ENCODE assay signal across 18 mouse cellular contexts in the genomic region with DNA sequence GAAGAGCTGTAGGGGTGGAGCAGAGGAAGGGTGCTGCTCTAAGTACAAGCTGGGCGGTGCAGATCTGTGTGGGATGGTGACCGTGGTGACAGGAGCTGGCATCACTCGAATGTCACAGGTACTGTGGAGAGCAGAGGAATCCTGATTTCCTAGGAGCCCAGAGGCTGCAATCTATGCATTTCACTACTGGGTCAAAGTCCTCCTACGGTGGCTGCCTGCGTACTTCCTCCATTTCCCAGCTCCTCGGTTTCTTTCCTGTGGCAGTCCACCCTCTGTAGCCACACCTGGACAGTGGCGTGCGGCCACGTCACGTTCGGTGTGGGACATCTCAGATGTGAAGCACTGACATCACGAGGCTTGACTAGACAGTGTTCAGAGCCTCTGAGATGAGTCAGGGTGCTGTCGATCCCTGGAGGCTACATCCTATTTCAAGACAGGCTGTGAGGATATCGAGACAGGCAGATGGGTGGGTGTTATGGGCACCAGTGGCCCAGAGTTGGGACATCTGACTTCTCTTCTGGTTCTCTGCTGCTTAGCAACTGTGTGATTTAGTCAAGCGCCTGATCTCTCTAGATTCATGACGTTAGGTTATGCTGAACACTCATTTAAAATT. TPM values are rescaled to one million over a fixed set of nuclear protein-coding genes. Genes with fewer than 3 reads are reported as not detected.
DNase-seq lines count a peak whose midpoint lies in the region; ATAC-seq and TF ChIP-seq lines count a peak whose summit lies in the region.
"Had no signal": no experiment of that assay in that cellular context is flagged by ENCODE, and none has a peak within 500 bp of the region (broad histone marks: within the 10 kb centered on the region; RNA-seq: fewer than 3 reads in every experiment).

No protein-coding gene starts in this region.

- 0 out of 2 replicates have a peak overlapping the region, but pooled peaks have one; percentile 91 for H3K27ac ChIP-seq in bone marrow macrophage, adult 2 months (ENCODE audit: insufficient read depth, low read depth, low read length)
- 0 out of 2 replicates have a peak overlapping the region, but pooled peaks have one; percentile 0 for H3K27ac ChIP-seq in intestine, embryonic 15.5 days
- H3K27ac ChIP-seq: limb, embryonic 13.5 days; midbrain, embryonic 15.5 days; neural tube, embryonic 13.5 days had no signal

- DNase-seq in left cerebral cortex, adult 8-10 months (ENCODE audit: low spot score in 2 of 2) = peak; percentile 34 to 35
- DNase-seq in left cerebral cortex, adult 11 months (ENCODE audit: low spot score) = no peak
- DNase-seq in layer of hippocampus, adult 11-12 months (ENCODE audit: low spot score) = no peak
- no peak for DNase-seq in gastrocnemius, postnatal 25 days
- DNase-seq: cerebellum, adult 2 months; gastrocnemius, postnatal 10 days; kidney, adult 2 months; lung, postnatal 10 days; thymus, adult 18-20 months had no signal

- no peaks in the 10 kb centered on the region for H3K9me3 ChIP-seq in intestine, embryonic 15.5 days
- H3K9me3 ChIP-seq: limb, embryonic 13.5 days; midbrain, embryonic 15.5 days; neural tube, embryonic 13.5 days had no signal

- H3K4me1 ChIP-seq in bone marrow macrophage, adult 2 months (ENCODE audit: control insufficient read depth, insufficient read depth, low read length) = peaks cover 57% of the 10 kb centered on the region
- H3K4me1 ChIP-seq in intestine, embryonic 15.5 days (replicated peaks) = peaks cover 51% of the 10 kb centered on the region
- H3K4me1 ChIP-seq: midbrain, embryonic 15.5 days had no signal

- TF ChIP-seq CTCF in bone marrow macrophage, adult 2 months (IDR thresholded peaks at IDR 0.05; ENCODE audit: low read depth, low read length) = no peak

- no peaks in the 10 kb centered on the region for H3K27me3 ChIP-seq in intestine, embryonic 15.5 days (replicated peaks)
- H3K27me3 ChIP-seq: limb, embryonic 13.5 days; midbrain, embryonic 15.5 days; Patski had no signal

- ATAC-seq in intestine, embryonic 15.5 days = no peak
- ATAC-seq in neutrophil, adult 5-6 weeks (ENCODE audit: extremely low read depth, insufficient number of reproducible peaks, low FRiP score, poor library complexity, severe bottlenecking) = peak; percentile 67
- ATAC-seq: midbrain, embryonic 15.5 days; Patski had no signal

- H3K9ac ChIP-seq in intestine, embryonic 15.5 days = no peak overlapping the region
- H3K9ac ChIP-seq: limb, embryonic 13.5 days; midbrain, embryonic 15.5 days; neural tube, embryonic 13.5 days had no signal

- no peak overlapping the region for H3K4me2 ChIP-seq in intestine, embryonic 15.5 days (replicated peaks)
- H3K4me2 ChIP-seq: limb, embryonic 13.5 days; midbrain, embryonic 15.5 days; neural tube, embryonic 13.5 days had no signal

- 73% methylated on average over 16 of the region's 16 CpGs for WGBS in intestine, embryonic 15.5 days

- no peak for TF ChIP-seq POLR2A in bone marrow macrophage, adult 2 months (IDR thresholded peaks at IDR 0.05; ENCODE audit: borderline replicate concordance, low read depth, low read length)

- H3K36me3 ChIP-seq in intestine, embryonic 15.5 days = no peaks in the 10 kb centered on the region
- H3K36me3 ChIP-seq: limb, embryonic 13.5 days; midbrain, embryonic 15.5 days; neural tube, embryonic 13.5 days had no signal

- H3K4me3 ChIP-seq in bone marrow macrophage, adult 2 months (ENCODE audit: insufficient read depth, low read length) = no peak overlapping the region
- no peak overlapping the region for H3K4me3 ChIP-seq in intestine, embryonic 15.5 days (replicated peaks)
- H3K4me3 ChIP-seq: limb, embryonic 13.5 days; midbrain, embryonic 15.5 days; neural tube, embryonic 13.5 days had no signal

RNA-seq across cellular contexts. Expression of gene Krt80, which starts 3.4 kb away (rescaled TPM):
- 1 to 10 TPM; 3.4 to 5.1 (median 4.2) TPM for total RNA-seq in left cerebral cortex, adult 8-10 months (2022)
- 14.8 and 15.6 TPM in 2 replicates for polyA plus RNA-seq in bone marrow macrophage, adult 2 months (2012; ENCODE audit: insufficient read depth, insufficient read length, missing spikeins)
- 1.2 TPM in 2 replicates for polyA plus RNA-seq in intestine, embryonic 15.5 days (2015; fragmentation: Nextera tagmentation; extraction: Ambion mirVana)
- total RNA-seq in neutrophil, adult 5-6 weeks (2017) = 31.7 and 34.7 TPM in 2 replicates
- total RNA-seq in gastrocnemius, postnatal 25 days (2021) = 1 to 10 TPM; 1.6 to 1.9 TPM
- polyA plus RNA-seq: forebrain, embryonic 11.5 days had no signal

RNA-seq across cellular contexts. Expression of gene Krt7, which starts 37.5 kb away (rescaled TPM):
- under 1 TPM in 3 of 4 experiments, not detected in 1; 0.15 to 0.65 (median 0.19) TPM for total RNA-seq in left cerebral cortex, adult 8-10 months (2022)
- polyA plus RNA-seq in bone marrow macrophage, adult 2 months (2012; ENCODE audit: insufficient read depth, insufficient read length, missing spikeins) = 0.48 TPM in 1 of 2 replicates, not detected in the other
- polyA plus RNA-seq in intestine, embryonic 15.5 days (2015; fragmentation: Nextera tagmentation; extraction: Ambion mirVana) = 134 and 137 TPM in 2 replicates
- 8.6 and 9.6 TPM in 2 replicates for total RNA-seq in neutrophil, adult 5-6 weeks (2017)
- not detected for total RNA-seq in gastrocnemius, postnatal 25 days (2021)
- total RNA-seq: layer of hippocampus, adult 18-20 months had no signal

Comparison
In these comparisons a context has a peak if more than half of its experiments do, and no peak if none do; other contexts are left out.
1. DNase-seq: peak in left cerebral cortex, adult 8-10 months (2 of 2); none in left cerebral cortex, adult 11 months (single experiment), layer of hippocampus, adult 11-12 months (single experiment) and gastrocnemius, postnatal 25 days (single experiment).